Mouse (Mus musculus) 416B (cell line): Measurements from ENCODE around the gene Vps45.
A peak's percentile ranks its signal among the peaks of the same experiment; 100 is the strongest.
"Not testable (repeated sequence)": the region's sequence is repeated elsewhere in the genome, so short reads cannot be mapped to it uniquely, and the experiment has no call there.

Experiments used
- DNase-seq: peaks from one replicate; pipeline ENCODE4 v3.0.0; 2011; ENCODE audit warnings: low read depth

Gene Vps45

GRCm38 (mm10) chr3:95996451-95997073 is 61.7 kb downstream of the Vps45 start:
- peak; percentile 48 for DNase-seq

- DNase-seq: peak; percentile 63
These were observed 62.4 kb downstream of the Vps45 start, which contains the start of gene Plekho1 for GRCm38 (mm10) chr3:95995802-95996428. Plekho1 (minus strand) TSS chr3:95996001.

DNA sequence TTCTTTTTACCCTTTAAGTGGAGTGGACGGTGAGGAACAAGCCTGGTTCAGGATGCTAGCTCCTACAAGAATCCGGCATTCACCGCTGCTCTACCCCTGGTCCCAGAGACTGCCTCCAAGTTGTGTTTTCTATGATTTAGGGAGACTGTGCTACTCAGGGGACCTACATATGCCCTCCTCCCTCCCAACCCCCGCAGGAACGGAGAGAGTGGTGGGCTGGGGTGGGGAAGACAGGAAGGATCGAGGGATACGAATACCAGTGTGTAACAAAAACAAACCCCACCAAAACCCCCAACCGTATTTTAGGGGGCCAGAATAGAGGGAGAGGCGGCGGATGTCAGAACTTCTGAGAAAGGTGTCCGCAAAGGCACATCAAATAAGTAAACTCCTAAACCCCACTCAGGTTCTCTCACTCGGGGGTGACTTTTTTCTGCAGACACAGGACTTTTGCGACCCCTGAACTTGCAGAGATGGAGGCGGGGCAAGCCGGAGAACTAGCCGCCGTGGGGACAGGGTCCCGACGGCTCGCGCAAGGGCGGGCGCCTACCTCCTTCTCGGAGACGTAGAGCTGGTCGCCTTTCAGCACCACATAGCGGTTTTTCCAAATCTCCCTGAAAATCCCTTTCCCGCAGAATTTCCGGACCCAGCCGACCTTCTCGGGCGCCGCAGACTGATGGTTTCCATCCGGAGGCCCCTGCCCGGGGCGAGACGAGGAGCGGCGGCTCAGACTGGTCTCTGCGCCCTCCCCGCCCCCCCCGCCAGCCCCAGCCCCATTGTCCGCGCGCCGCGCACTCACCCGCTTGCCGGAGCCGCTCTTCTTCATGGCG is 63.1 kb downstream of the Vps45 start:
- peak; percentile 39 for DNase-seq

GRCm38 (mm10) chr3:95994381-95994846 is 63.9 kb downstream of the Vps45 start:
- DNase-seq: peak; percentile 78

DNA sequence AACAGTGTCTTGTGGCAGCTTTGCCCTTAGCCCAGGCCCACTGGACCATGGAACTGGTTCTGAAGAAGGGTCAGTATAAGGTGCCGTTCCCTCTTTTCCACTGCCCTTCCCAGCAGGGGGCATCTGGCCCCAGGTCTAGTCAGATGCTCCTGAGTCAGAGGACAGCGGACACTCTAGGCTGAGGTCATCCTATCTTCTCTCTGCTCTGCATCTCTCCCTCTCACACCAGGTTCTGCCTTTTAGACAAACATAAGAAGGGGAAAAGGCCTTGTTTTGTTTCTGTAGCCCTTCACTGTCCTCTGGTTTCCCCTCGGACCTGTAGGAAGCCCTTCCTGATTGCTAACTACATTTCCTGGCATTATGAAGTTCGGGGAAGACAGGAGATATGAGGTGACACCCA is 64.4 kb downstream of the Vps45 start:
- peak; percentile 75 for DNase-seq

GRCm38 (mm10) chr3:95992990-95993603 is 65.2 kb downstream of the Vps45 start:
- DNase-seq: no peak

GRCm38 (mm10) chr3:95990413-95990941 is 67.8 kb downstream of the Vps45 start:
- DNase-seq: peak; percentile 28

GRCm38 (mm10) chr3:95988969-95989368 is 69.3 kb downstream of the Vps45 start:
- no peak for DNase-seq

DNA sequence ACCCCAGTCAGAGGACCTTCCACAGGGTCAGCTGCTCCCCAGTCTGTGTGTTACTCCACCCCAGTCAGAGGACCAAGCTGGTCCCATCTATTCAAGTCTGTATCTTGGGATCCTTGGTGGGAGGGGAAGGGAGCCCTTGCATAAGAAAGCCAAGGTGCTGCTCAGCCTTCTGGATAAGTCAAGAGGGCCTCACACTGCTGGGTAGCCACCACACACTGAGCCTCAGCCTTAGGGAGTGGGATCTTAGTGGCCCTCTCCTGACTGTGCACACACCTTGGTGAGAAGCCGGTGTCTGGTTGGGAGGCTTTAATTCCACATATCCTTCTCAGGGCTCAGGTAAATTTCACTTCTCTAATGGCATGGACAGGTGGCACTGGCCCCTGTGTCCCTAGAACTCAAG is 70.1 kb downstream of the Vps45 start:
- DNase-seq: no peak

- peak; percentile 82 for DNase-seq
These were observed 70.7 kb downstream of the Vps45 start for GRCm38 (mm10) chr3:95987386-95988110.

- peak; percentile 55 for DNase-seq
These were observed 71.3 kb downstream of the Vps45 start for GRCm38 (mm10) chr3:95986984-95987383.

GRCm38 (mm10) chr3:95986001-95986622 is 72.2 kb downstream of the Vps45 start:
- peak; percentile 50 for DNase-seq

- DNase-seq: peak; percentile 89
These were observed 72.9 kb downstream of the Vps45 start for GRCm38 (mm10) chr3:95985209-95986000.

- no peak for DNase-seq
These were observed 76.1 kb downstream of the Vps45 start for GRCm38 (mm10) chr3:95982129-95982528.

GRCm38 (mm10) chr3:95980276-95980970 is 77.8 kb downstream of the Vps45 start:
- DNase-seq: peak; percentile 64

DNA sequence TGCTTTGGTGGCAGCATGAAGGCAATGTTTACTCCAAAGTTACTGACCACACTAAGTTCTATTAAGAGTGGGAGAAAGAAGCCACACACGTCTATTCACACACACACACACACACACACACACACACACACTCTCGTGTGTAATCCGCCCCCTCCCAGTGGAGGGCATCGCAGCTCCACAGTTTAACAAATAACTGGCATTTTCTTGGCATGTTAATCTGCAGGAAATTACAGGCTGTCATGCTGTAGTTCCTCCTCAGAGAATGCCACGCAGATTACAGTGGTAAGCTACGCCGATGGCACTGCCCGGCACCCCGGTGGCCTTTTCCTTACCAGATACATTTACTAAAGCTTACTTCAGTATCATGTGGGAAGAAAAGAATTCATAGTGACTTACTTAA is 80.0 kb downstream of the Vps45 start:
- DNase-seq: peak; percentile 48

DNA sequence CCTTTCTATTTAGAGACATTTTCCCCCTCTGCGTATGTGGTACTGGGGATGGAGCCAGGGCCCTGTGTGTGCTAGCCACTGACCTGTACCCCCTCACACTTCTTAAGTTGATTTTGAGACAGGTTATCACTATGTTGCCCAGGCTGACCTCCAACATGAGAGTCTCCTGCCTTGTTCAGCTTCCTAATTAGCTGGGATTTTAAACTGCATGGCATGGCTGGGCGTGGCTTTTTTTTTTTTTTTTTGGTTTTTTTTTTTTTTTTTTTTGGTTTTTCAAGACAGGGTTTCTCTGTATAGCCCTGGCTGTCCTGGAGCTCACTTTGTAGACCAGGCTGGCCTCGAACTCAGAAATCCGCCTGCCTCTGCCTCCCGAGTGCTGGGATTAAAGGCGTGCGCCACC is 80.7 kb downstream of the Vps45 start:
- not testable (repeated sequence) for DNase-seq

DNA sequence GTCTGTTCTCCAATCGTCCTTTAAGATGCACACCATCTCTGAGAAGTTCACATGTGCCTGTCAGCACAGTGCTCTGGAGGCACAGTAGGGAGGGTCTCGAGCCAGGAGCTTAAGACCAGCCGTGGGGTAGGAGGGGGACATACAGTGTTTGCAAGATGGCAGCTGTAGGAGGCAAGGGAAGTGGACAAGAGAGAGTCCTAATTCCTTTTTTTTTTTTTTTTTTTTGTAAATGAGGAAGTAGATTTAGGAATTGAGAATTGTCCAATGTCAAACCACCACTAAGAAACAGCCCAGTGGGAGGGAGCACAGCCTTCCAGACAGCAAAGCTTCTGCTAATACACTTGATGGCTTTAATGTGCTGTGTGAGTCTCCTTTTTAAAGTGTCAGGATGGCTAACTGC is 81.2 kb downstream of the Vps45 start:
- DNase-seq: peak; percentile 37

- peak; percentile 36 for DNase-seq
These were observed 85.2 kb downstream of the Vps45 start for GRCm38 (mm10) chr3:95972873-95973634.
